Mouse (Mus musculus): ENCODE results near the gene 1700012B09Rik.

Gene 1700012B09Rik

GRCm38 (mm10) chr9:14730941-14731541 is 39.8 kb downstream of the 1700012B09Rik start:
- peak; percentile 66 for DNase-seq (ENCODE audit: low spot score)

- no peak for DNase-seq (ENCODE audit: low spot score)
These were observed 42.5 kb downstream of the 1700012B09Rik start for GRCm38 (mm10) chr9:14728365-14728764.

- no peak for DNase-seq (ENCODE audit: low spot score)
These were observed 44.2 kb downstream of the 1700012B09Rik start for GRCm38 (mm10) chr9:14726629-14727028.

- DNase-seq (ENCODE audit: low spot score) = no peak
These were observed 44.8 kb downstream of the 1700012B09Rik start for GRCm38 (mm10) chr9:14726005-14726404.

- DNase-seq (ENCODE audit: low spot score) = no peak
These were observed 45.9 kb downstream of the 1700012B09Rik start for GRCm38 (mm10) chr9:14724755-14725420.

GRCm38 (mm10) chr9:14721610-14722009 is 49.2 kb downstream of the 1700012B09Rik start:
- no peak for DNase-seq (ENCODE audit: low spot score)

- DNase-seq (ENCODE audit: low spot score) = no peak
These were observed 50.4 kb downstream of the 1700012B09Rik start for GRCm38 (mm10) chr9:14720384-14720783.

GRCm38 (mm10) chr9:14718332-14718691 is 52.5 kb downstream of the 1700012B09Rik start:
- DNase-seq (ENCODE audit: low spot score) = no peak

- no peak for DNase-seq (ENCODE audit: low spot score)
These were observed 53.0 kb downstream of the 1700012B09Rik start for GRCm38 (mm10) chr9:14717689-14718331.

- DNase-seq (ENCODE audit: low spot score) = no peak
These were observed 55.6 kb downstream of the 1700012B09Rik start for GRCm38 (mm10) chr9:14715258-14715657.

- no peak for DNase-seq (ENCODE audit: low spot score)
These were observed 59.9 kb downstream of the 1700012B09Rik start for GRCm38 (mm10) chr9:14710910-14711309.

Measured in embryo, embryonic 10.5 days (tissue).